In genomic region chr1:189013587-189013921, GRCm38 (mm10) we compare ENCODE assay signal across 11 mouse cellular contexts. TPM values are rescaled to one million over a fixed set of nuclear protein-coding genes. Genes with fewer than 3 reads are reported as not detected.
DNase-seq lines count a peak whose midpoint lies in the region; ATAC-seq lines count a peak whose summit lies in the region.
"Had no signal": no experiment of that assay in that cellular context is flagged by ENCODE, and none has a peak within 500 bp of the region (broad histone marks: within the 10 kb centered on the region; RNA-seq: fewer than 3 reads in every experiment).

No protein-coding gene starts in this region.

- H3K27ac ChIP-seq in liver, embryonic 11.5 days (ENCODE audit: low read depth, low read length), result no peak overlapping the region
- peak overlapping the region; percentile 48; the same call in 1 of the 2 replicates for H3K27ac ChIP-seq in embryonic facial prominence, embryonic 13.5 days
- H3K27ac ChIP-seq in hindbrain, embryonic 15.5 days (replicated peaks), result peak overlapping the region; percentile 26; the same call in 1 of the 2 replicates
- H3K27ac ChIP-seq in midbrain, embryonic 16.5 days (ENCODE audit: low read length), result no peak overlapping the region

- H3K9me3 ChIP-seq in liver, embryonic 11.5 days (ENCODE audit: control insufficient read depth, low read length), result no peaks in the 10 kb centered on the region
- no peaks in the 10 kb centered on the region for H3K9me3 ChIP-seq in embryonic facial prominence, embryonic 13.5 days
- H3K9me3 ChIP-seq in hindbrain, embryonic 15.5 days, result no peaks in the 10 kb centered on the region
- H3K9me3 ChIP-seq in midbrain, embryonic 16.5 days (replicated peaks; ENCODE audit: control insufficient read depth, low read length, poor library complexity, severe bottlenecking), result no peaks in the 10 kb centered on the region

- ATAC-seq in liver, embryonic 11.5 days (replicated peaks; ENCODE audit: low FRiP score), result no peak
- ATAC-seq in embryonic facial prominence, embryonic 13.5 days (ENCODE audit: insufficient number of reproducible peaks, insufficient read depth, low FRiP score, low TSS enrichment, low read depth), result no peak
- peak; percentile 45; the same call in 1 of the 2 replicates for ATAC-seq in hindbrain, embryonic 15.5 days (ENCODE audit: low FRiP score, low read depth)
- ATAC-seq in midbrain, embryonic 16.5 days, result no peak

- H3K36me3 ChIP-seq in liver, embryonic 11.5 days (ENCODE audit: control insufficient read depth, insufficient read depth, low read length), result no peaks in the 10 kb centered on the region
- H3K36me3 ChIP-seq in embryonic facial prominence, embryonic 13.5 days, result no peaks in the 10 kb centered on the region
- H3K36me3 ChIP-seq in hindbrain, embryonic 15.5 days, result no peaks in the 10 kb centered on the region
- H3K36me3 ChIP-seq in midbrain, embryonic 16.5 days (ENCODE audit: control insufficient read depth, insufficient read depth, low read length), result no peaks in the 10 kb centered on the region

- H3K4me2 ChIP-seq in liver, embryonic 11.5 days, result peak overlapping the region; percentile 48
- H3K4me2 ChIP-seq in embryonic facial prominence, embryonic 13.5 days, result peak overlapping the region; percentile 55
- peak overlapping the region; percentile 35 for H3K4me2 ChIP-seq in hindbrain, embryonic 15.5 days
- H3K4me2 ChIP-seq in midbrain, embryonic 16.5 days (ENCODE audit: low read length), result peak overlapping the region; percentile 28

- peaks cover 8% of the 10 kb centered on the region for H3K27me3 ChIP-seq in liver, embryonic 11.5 days (replicated peaks; ENCODE audit: control insufficient read depth, insufficient read depth, low read length)
- peaks cover 15% of the 10 kb centered on the region for H3K27me3 ChIP-seq in embryonic facial prominence, embryonic 13.5 days
- H3K27me3 ChIP-seq in hindbrain, embryonic 15.5 days, result peaks cover 11% of the 10 kb centered on the region; the same call in 1 of the 2 replicates
- H3K27me3 ChIP-seq in midbrain, embryonic 16.5 days (ENCODE audit: control insufficient read depth, insufficient read depth, low read depth, low read length), result 0 out of 2 replicates have a peak, but pooled peaks cover 3% of the 10 kb centered on the region
- H3K27me3 ChIP-seq: Patski had no signal

- no peak overlapping the region for H3K9ac ChIP-seq in liver, embryonic 11.5 days (ENCODE audit: low read depth, low read length)
- peak overlapping the region; percentile 54 for H3K9ac ChIP-seq in embryonic facial prominence, embryonic 13.5 days
- H3K9ac ChIP-seq in hindbrain, embryonic 15.5 days, result no peak overlapping the region
- no peak overlapping the region for H3K9ac ChIP-seq in midbrain, embryonic 16.5 days (ENCODE audit: low read depth, low read length)

- H3K4me3 ChIP-seq in liver, embryonic 11.5 days (ENCODE audit: low read depth, low read length), result no peak overlapping the region; the same call in 1 of the 2 replicates
- H3K4me3 ChIP-seq in embryonic facial prominence, embryonic 13.5 days, result 0 out of 2 replicates have a peak overlapping the region, but pooled peaks have one; percentile 26
- H3K4me3 ChIP-seq in hindbrain, embryonic 15.5 days, result no peak overlapping the region
- no peak overlapping the region for H3K4me3 ChIP-seq in midbrain, embryonic 16.5 days (ENCODE audit: low read depth, low read length)
- H3K4me3 ChIP-seq: left cerebral cortex, adult 2 months had no signal

- 0 out of 2 replicates have a peak, but pooled peaks cover 2% of the 10 kb centered on the region for H3K4me1 ChIP-seq in liver, embryonic 11.5 days (replicated peaks; ENCODE audit: control insufficient read depth, insufficient read depth, low read length)
- H3K4me1 ChIP-seq in embryonic facial prominence, embryonic 13.5 days, result peaks cover 22% of the 10 kb centered on the region
- H3K4me1 ChIP-seq in hindbrain, embryonic 15.5 days (replicated peaks), result peaks cover 15% of the 10 kb centered on the region
- H3K4me1 ChIP-seq in midbrain, embryonic 16.5 days (ENCODE audit: control insufficient read depth, insufficient read depth, low read length), result peaks cover 5% of the 10 kb centered on the region

- no peak for DNase-seq in liver, embryonic 11.5 days (ENCODE audit: low spot score)
- no peak for DNase-seq in liver
- no peak for DNase-seq in spleen, adult 12 weeks (ENCODE audit: low spot score)
- DNase-seq in layer of hippocampus, adult 18-20 months (ENCODE audit: low spot score in 2 of 2), result no peak
- no peak for DNase-seq in layer of hippocampus, adult 9-10 months (ENCODE audit: low spot score)
- DNase-seq: heart, postnatal 14 days had no signal

- WGBS in liver, embryonic 11.5 days, result 12% methylated on average over 4 of the region's 4 CpGs
- WGBS in embryonic facial prominence, embryonic 13.5 days, result 7% methylated on average over 4 of the region's 4 CpGs
- WGBS in hindbrain, embryonic 15.5 days, result 10% methylated on average over 4 of the region's 4 CpGs
- 13% methylated on average over 4 of the region's 4 CpGs for WGBS in midbrain, embryonic 16.5 days

RNA-seq across cellular contexts. Expression of gene Kctd3, which starts 5.9 kb away (rescaled TPM):
- polyA plus RNA-seq in liver, embryonic 11.5 days (2014; fragmentation: Nextera tagmentation; extraction: Ambion mirVana), result 22.7 and 23.8 TPM in 2 replicates
- 34.6 and 34.9 TPM in 2 replicates for polyA plus RNA-seq in embryonic facial prominence, embryonic 13.5 days (2015; fragmentation: Nextera tagmentation; extraction: Ambion mirVana)
- polyA plus RNA-seq in hindbrain, embryonic 15.5 days (2015; fragmentation: Nextera tagmentation; extraction: Ambion mirVana), result 48.3 and 53.3 TPM in 2 replicates
- polyA plus RNA-seq in midbrain, embryonic 16.5 days (2015; fragmentation: Nextera tagmentation; extraction: Ambion mirVana), result 48.5 and 49.6 TPM in 2 replicates
- total RNA-seq in layer of hippocampus, adult 18-20 months (2021), result 10 to 100 TPM; 76.6 to 81.1 TPM

Comparison
In these comparisons a context has a peak if more than half of its experiments do, and no peak if none do; other contexts are left out.
1. H3K27ac ChIP-seq: peak in embryonic facial prominence, embryonic 13.5 days (single experiment) and hindbrain, embryonic 15.5 days (single experiment); none in liver, embryonic 11.5 days (single experiment) and midbrain, embryonic 16.5 days (single experiment).
2. Peak in every context shown above with its lines, with median percentiles within 50 percentile points of each other: H3K4me2 ChIP-seq.